Mouse (Mus musculus): Measurements from ENCODE around the gene Atrnl1. TPM values are rescaled to one million over a fixed set of nuclear protein-coding genes. Genes with fewer than 3 reads are reported as not detected.

Atrnl1 gene
- polyA plus RNA-seq, 1 experiment from 2014 or later: 8.9 TPM

GRCm38 (mm10) chr19:57605941-57606340 lies 4.9 kb upstream of the Atrnl1 start:
- no peak overlapping the region for H3K9ac ChIP-seq (replicated peaks; ENCODE audit: low read length)
- H3K27me3 ChIP-seq (ENCODE audit: insufficient read depth, low read length): no peaks in the 10 kb centered on the region
- no peaks in the 10 kb centered on the region for H3K36me3 ChIP-seq (ENCODE audit: insufficient read depth, low read length)
- H3K4me2 ChIP-seq (replicated peaks; ENCODE audit: low read depth, low read length): no peak overlapping the region
- peaks cover 13% of the 10 kb centered on the region; the same call in 1 of the 2 replicates for H3K4me1 ChIP-seq (ENCODE audit: insufficient read depth, low read length)
- no peaks in the 10 kb centered on the region for H3K9me3 ChIP-seq (ENCODE audit: low read length)
- no peak overlapping the region for H3K27ac ChIP-seq (ENCODE audit: low read length)
- no peak for ATAC-seq (ENCODE audit: low FRiP score, low TSS enrichment)
- 82% methylated on average over 3 of the region's 3 CpGs for WGBS
- H3K4me3 ChIP-seq (ENCODE audit: low read length): no peak overlapping the region

GRCm38 (mm10) chr19:57606351-57606750 lies 4.5 kb upstream of the Atrnl1 start:
- WGBS: 75% methylated on average over 10 of the region's 10 CpGs
- H3K4me2 ChIP-seq (replicated peaks; ENCODE audit: low read depth, low read length): no peak overlapping the region

GRCm38 (mm10) chr19:57609361-57610057 lies 1.3 kb upstream of the Atrnl1 start:
- H3K4me2 ChIP-seq (replicated peaks; ENCODE audit: low read depth, low read length): peak overlapping the region; percentile 98
- H3K9ac ChIP-seq (replicated peaks; ENCODE audit: low read length): peak overlapping the region; percentile 96
- no peak for ATAC-seq (ENCODE audit: low FRiP score, low TSS enrichment)

More at GRCm38 (mm10) chr19:57606351-57606750, 4.5 kb upstream of the Atrnl1 start:
- no peak overlapping the region for H3K27ac ChIP-seq (ENCODE audit: low read length)
- H3K4me3 ChIP-seq (ENCODE audit: low read length): no peak overlapping the region
- H3K4me1 ChIP-seq (ENCODE audit: insufficient read depth, low read length): peaks cover 13% of the 10 kb centered on the region; the same call in 1 of the 2 replicates
- H3K27me3 ChIP-seq (ENCODE audit: insufficient read depth, low read length): no peaks in the 10 kb centered on the region
- H3K36me3 ChIP-seq (ENCODE audit: insufficient read depth, low read length): no peaks in the 10 kb centered on the region
- no peaks in the 10 kb centered on the region for H3K9me3 ChIP-seq (ENCODE audit: low read length)
- no peak for ATAC-seq (ENCODE audit: low FRiP score, low TSS enrichment)
- no peak overlapping the region for H3K9ac ChIP-seq (replicated peaks; ENCODE audit: low read length)

GRCm38 (mm10) chr19:57610058-57610475 lies 767 bp upstream of the Atrnl1 start:
- Histone ChIP-seq H3K4me2 (replicated peaks; ENCODE audit: low read depth, low read length) (peak overlapping the region; percentile 98), H3K9me3 (ENCODE audit: low read length) (no peaks in the 10 kb centered on the region), H3K4me1 (ENCODE audit: insufficient read depth, low read length) (peaks cover 21% of the 10 kb centered on the region), H3K27ac (ENCODE audit: low read length) (peak overlapping the region; percentile 96), H3K36me3 (ENCODE audit: insufficient read depth, low read length) (no peaks in the 10 kb centered on the region), H3K9ac (replicated peaks; ENCODE audit: low read length) (peak overlapping the region; percentile 96), H3K4me3 (ENCODE audit: low read length) (peak overlapping the region; percentile 95), H3K27me3 (ENCODE audit: insufficient read depth, low read length) (no peaks in the 10 kb centered on the region)
- 0% methylated on average over 21 of the region's 21 CpGs for WGBS
- no peak for ATAC-seq (ENCODE audit: low FRiP score, low TSS enrichment)

More at GRCm38 (mm10) chr19:57609361-57610057, 1.3 kb upstream of the Atrnl1 start:
- Histone ChIP-seq H3K4me3 (ENCODE audit: low read length) (peak overlapping the region; percentile 95), H3K9me3 (ENCODE audit: low read length) (no peaks in the 10 kb centered on the region), H3K27ac (ENCODE audit: low read length) (peak overlapping the region; percentile 96), H3K27me3 (ENCODE audit: insufficient read depth, low read length) (no peaks in the 10 kb centered on the region), H3K4me1 (ENCODE audit: insufficient read depth, low read length) (peaks cover 21% of the 10 kb centered on the region), H3K36me3 (ENCODE audit: insufficient read depth, low read length) (no peaks in the 10 kb centered on the region)
- WGBS: 16% methylated on average over 12 of the region's 12 CpGs

GRCm38 (mm10) chr19:57611291-57612178 lies 701 bp downstream of the Atrnl1 start:
- H3K27ac ChIP-seq (ENCODE audit: low read length): peak overlapping the region; percentile 96
- peak; percentile 87 for ATAC-seq (ENCODE audit: low FRiP score, low TSS enrichment)
- no peaks in the 10 kb centered on the region for H3K9me3 ChIP-seq (ENCODE audit: low read length)
- H3K4me1 ChIP-seq (ENCODE audit: insufficient read depth, low read length): peaks cover 21% of the 10 kb centered on the region
- peak overlapping the region; percentile 96 for H3K9ac ChIP-seq (replicated peaks; ENCODE audit: low read length)
- H3K36me3 ChIP-seq (ENCODE audit: insufficient read depth, low read length): no peaks in the 10 kb centered on the region
- WGBS: 1% methylated on average over 50 of the region's 57 CpGs
- H3K4me3 ChIP-seq (ENCODE audit: low read length): peak overlapping the region; percentile 95
- no peaks in the 10 kb centered on the region for H3K27me3 ChIP-seq (ENCODE audit: insufficient read depth, low read length)
- peak overlapping the region; percentile 98 for H3K4me2 ChIP-seq (replicated peaks; ENCODE audit: low read depth, low read length)

- Histone ChIP-seq H3K27ac (ENCODE audit: low read length) (peak overlapping the region; percentile 96), H3K4me2 (replicated peaks; ENCODE audit: low read depth, low read length) (peak overlapping the region; percentile 98), H3K27me3 (ENCODE audit: insufficient read depth, low read length) (no peaks in the 10 kb centered on the region), H3K36me3 (ENCODE audit: insufficient read depth, low read length) (no peaks in the 10 kb centered on the region), H3K4me3 (ENCODE audit: low read length) (peak overlapping the region; percentile 95), H3K9me3 (ENCODE audit: low read length) (no peaks in the 10 kb centered on the region), H3K9ac (replicated peaks; ENCODE audit: low read length) (peak overlapping the region; percentile 96), H3K4me1 (ENCODE audit: insufficient read depth, low read length) (peaks cover 21% of the 10 kb centered on the region)
- no peak for ATAC-seq (ENCODE audit: low FRiP score, low TSS enrichment)
- 4% methylated on average over 2 of the region's 2 CpGs for WGBS
Observed at GRCm38 (mm10) chr19:57612179-57612472, 1.3 kb downstream of the Atrnl1 start.

- Histone ChIP-seq H3K4me1 (ENCODE audit: insufficient read depth, low read length) (peaks cover 8% of the 10 kb centered on the region), H3K9me3 (ENCODE audit: low read length) (no peaks in the 10 kb centered on the region), H3K4me2 (replicated peaks; ENCODE audit: low read depth, low read length) (no peak overlapping the region), H3K36me3 (ENCODE audit: insufficient read depth, low read length) (no peaks in the 10 kb centered on the region), H3K9ac (replicated peaks; ENCODE audit: low read length) (no peak overlapping the region), H3K4me3 (ENCODE audit: low read length) (no peak overlapping the region), H3K27me3 (ENCODE audit: insufficient read depth, low read length) (no peaks in the 10 kb centered on the region), H3K27ac (ENCODE audit: low read length) (no peak overlapping the region)
- ATAC-seq (ENCODE audit: low FRiP score, low TSS enrichment): 0 out of 2 replicates have a peak, but pooled peaks have one; percentile 66
- 74% methylated on average over 9 of the region's 9 CpGs for WGBS
Observed at GRCm38 (mm10) chr19:57615972-57616621, 5.3 kb downstream of the Atrnl1 start.

GRCm38 (mm10) chr19:57619088-57619487 lies 8.3 kb downstream of the Atrnl1 start:
- no peaks in the 10 kb centered on the region for H3K9me3 ChIP-seq (ENCODE audit: low read length)
- H3K9ac ChIP-seq (replicated peaks; ENCODE audit: low read length): no peak overlapping the region
- no peaks in the 10 kb centered on the region for H3K27me3 ChIP-seq (ENCODE audit: insufficient read depth, low read length)
- no peak for ATAC-seq (ENCODE audit: low FRiP score, low TSS enrichment)
- H3K4me2 ChIP-seq (replicated peaks; ENCODE audit: low read depth, low read length): no peak overlapping the region
- no peaks in the 10 kb centered on the region for H3K36me3 ChIP-seq (ENCODE audit: insufficient read depth, low read length)
- no peak overlapping the region for H3K27ac ChIP-seq (ENCODE audit: low read length)
- WGBS: 62% methylated on average over 9 of the region's 9 CpGs
- no peak overlapping the region for H3K4me3 ChIP-seq (ENCODE audit: low read length)
- H3K4me1 ChIP-seq (ENCODE audit: insufficient read depth, low read length): no peaks in the 10 kb centered on the region

- Histone ChIP-seq H3K9me3 (ENCODE audit: low read length) (no peaks in the 10 kb centered on the region), H3K36me3 (ENCODE audit: insufficient read depth, low read length) (no peaks in the 10 kb centered on the region), H3K27ac (ENCODE audit: low read length) (no peak overlapping the region), H3K4me2 (replicated peaks; ENCODE audit: low read depth, low read length) (no peak overlapping the region), H3K27me3 (ENCODE audit: insufficient read depth, low read length) (no peaks in the 10 kb centered on the region), H3K4me3 (ENCODE audit: low read length) (no peak overlapping the region), H3K4me1 (ENCODE audit: insufficient read depth, low read length) (no peaks in the 10 kb centered on the region), H3K9ac (replicated peaks; ENCODE audit: low read length) (no peak overlapping the region)
- ATAC-seq (ENCODE audit: low FRiP score, low TSS enrichment): no peak
- 86% methylated on average over 19 of the region's 19 CpGs for WGBS
Observed at GRCm38 (mm10) chr19:57621814-57622213, 11.0 kb downstream of the Atrnl1 start.

All from kidney, embryonic 16.5 days (tissue).